Mouse (Mus musculus): ENCODE measurements around the gene Ppp4r4.
"Not testable (repeated sequence)": the region's sequence is repeated elsewhere in the genome, so short reads cannot be mapped to it uniquely, and the experiment has no call there.

Gene Ppp4r4

GRCm38 (mm10) chr12:103634430-103634829 is 102.3 kb downstream of the Ppp4r4 start:
- no peak for DNase-seq (ENCODE audit: low read depth)

- DNase-seq (ENCODE audit: low read depth), result no peak
Measured at GRCm38 (mm10) chr12:103635846-103636245, 103.8 kb downstream of the Ppp4r4 start.

DNA sequence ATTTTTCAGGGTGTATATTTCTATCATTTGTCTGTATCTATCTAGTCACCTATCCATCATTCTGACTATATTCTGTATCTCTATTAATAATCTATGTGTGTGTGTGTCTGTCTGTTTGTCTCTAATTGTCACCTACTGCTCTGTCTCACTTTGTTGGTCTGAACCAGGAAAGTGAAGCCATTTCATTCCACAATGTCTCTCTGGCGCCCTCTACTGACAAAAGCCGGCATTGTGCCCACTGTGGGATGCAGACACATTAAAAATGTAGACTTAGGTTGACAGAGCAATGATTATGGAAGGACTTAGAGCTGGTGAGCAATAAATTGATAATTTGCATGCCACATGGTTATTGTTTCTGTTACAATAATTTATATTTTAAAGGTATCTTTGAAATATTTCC is 111.3 kb downstream of the Ppp4r4 start:
- DNase-seq (ENCODE audit: low read depth), result peak; percentile 74

GRCm38 (mm10) chr12:103643818-103644217 is 111.7 kb downstream of the Ppp4r4 start:
- DNase-seq (ENCODE audit: low read depth), result no peak

DNA sequence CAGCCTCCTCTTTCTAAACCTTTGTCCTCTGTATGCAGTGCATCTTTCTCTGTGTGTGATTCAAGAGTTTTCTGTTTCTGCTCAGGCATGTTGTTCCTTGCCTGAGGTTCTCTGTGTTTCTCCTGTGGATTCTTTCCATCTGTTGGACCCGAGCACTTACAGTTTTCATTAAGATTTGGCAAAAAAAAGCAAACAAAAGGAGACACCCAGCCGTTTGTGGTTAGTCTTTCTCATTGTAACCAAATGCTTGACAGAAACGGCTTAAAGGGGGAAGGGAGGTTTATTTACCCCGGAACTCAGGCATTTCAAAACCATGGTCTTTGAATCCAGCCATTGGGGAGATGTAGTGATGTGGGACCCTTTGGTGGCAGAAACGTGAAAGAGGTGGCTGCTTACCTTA is 112.5 kb downstream of the Ppp4r4 start:
- no peak for DNase-seq (ENCODE audit: low read depth)

GRCm38 (mm10) chr12:103646314-103646713 is 114.2 kb downstream of the Ppp4r4 start:
- no peak for DNase-seq (ENCODE audit: low read depth)

DNA sequence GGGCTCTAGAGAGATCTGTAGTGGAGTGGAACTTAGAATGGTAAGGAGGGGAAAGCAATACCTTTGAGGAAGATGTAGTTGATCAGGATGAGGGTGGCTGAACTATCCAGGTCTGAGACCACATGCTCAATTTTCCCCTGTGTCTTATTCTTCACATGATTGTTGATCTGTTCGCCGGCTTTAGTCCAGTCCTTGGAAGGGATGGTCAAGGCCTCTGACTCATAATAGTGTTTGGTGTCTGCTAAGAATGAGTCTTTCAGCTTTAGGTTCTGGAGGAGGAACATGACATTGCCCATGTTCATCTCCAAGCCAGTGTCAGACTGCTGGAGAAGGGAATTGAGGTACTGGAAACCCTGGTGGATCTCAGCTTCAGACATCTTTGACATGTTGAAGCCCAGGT is 121.8 kb downstream of the Ppp4r4 start:
- no peak for DNase-seq (ENCODE audit: low read depth)

- DNase-seq (ENCODE audit: low read depth), result no peak
Measured at GRCm38 (mm10) chr12:103655123-103656044, 123.3 kb downstream of the Ppp4r4 start.

DNA sequence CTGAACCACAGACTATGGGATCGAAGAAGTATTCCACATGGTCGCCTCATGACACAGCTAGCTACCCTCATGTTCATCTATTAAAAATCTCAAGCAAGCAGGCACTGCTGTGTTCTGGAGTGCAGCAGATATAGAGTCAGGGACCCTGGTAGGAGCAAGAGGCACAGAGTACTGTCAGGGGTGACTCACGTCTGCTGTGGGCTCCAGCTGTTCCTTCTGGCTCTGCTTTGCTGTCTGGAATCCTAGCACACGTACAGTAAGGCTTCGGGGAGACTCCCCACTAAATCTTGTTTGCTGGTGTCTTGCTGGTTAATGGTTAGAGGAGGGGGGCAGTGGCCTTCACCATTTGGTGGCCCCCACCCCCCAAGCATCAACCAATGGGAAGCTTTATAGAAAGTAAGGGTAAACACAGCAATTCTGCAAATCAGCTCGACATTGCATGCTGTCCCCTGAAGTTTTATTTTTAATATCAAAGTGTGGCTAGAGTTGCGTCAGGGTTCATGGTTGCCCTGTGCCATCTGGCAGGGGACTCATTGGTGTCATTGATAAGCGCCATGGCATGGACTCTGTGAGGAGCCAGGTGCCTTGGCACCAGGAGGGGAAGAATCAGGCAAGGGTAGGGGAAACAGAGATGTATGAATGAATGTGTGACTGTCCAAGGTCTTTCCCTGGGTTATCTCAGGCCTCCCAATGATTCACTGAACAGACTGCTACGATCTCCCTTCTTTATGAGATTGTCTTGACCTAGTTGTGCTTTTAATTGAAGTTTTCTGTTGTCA is 125.0 kb downstream of the Ppp4r4 start, which contains the start of gene Serpina6:
Serpina6 (minus strand) TSS at position 365 of the 779 bp plus-strand sequence.
- no peak for DNase-seq (ENCODE audit: low read depth)

DNA sequence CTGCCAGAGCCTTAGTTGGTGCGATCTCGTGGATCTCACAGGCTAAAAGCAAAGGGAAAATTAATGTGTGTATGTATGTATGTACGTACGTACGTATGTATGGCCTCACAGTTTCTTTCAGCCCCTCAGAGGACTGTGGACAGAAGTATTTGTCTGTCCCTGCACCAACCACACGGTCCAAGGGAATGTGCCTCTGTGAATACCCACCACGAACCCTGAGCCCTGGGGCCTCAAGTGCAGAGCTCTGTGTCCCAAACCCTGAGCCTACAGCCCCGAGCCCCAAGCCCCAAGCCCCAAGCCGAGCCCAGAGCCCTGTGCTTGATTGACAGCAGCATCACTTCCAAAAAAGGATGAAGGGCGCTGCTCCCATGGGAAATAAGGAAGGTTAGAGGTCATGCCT is 125.9 kb downstream of the Ppp4r4 start:
- no peak for DNase-seq (ENCODE audit: low read depth)

- no peak for DNase-seq (ENCODE audit: low read depth)
Measured at GRCm38 (mm10) chr12:103659171-103659570, 127.1 kb downstream of the Ppp4r4 start.

- DNase-seq (ENCODE audit: low read depth), result no peak
Measured at GRCm38 (mm10) chr12:103660076-103660475, 128.0 kb downstream of the Ppp4r4 start.

DNA sequence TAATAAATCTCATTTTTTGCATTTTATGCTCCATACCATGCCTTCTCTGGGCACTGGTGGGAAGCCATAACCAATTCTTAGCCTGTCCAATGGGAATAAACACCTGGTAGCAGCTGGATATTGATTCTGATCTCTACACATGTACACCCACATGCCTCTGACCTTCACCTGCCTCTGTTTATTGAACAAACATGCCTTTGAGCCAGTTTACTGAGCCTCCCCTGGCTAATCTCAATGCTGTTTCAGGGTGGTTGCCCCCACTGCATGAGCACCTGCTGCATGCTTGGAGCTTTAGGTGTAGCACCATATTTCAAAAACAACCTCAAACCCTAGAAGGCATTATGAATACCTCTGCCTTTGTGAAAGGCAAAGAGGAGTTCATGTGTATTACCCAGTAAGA is 130.0 kb downstream of the Ppp4r4 start:
- DNase-seq (ENCODE audit: low read depth), result not testable (repeated sequence)

Measured in induced T-regulatory cell, adult 2 months (primary cell).